Mouse (Mus musculus): ENCODE data around the gene Pgbd1. TPM values are rescaled to one million over a fixed set of nuclear protein-coding genes. Genes with fewer than 3 reads are reported as not detected.
"Not testable (repeated sequence)": the region's sequence is repeated elsewhere in the genome, so short reads cannot be mapped to it uniquely, and the experiment has no call there.

Gene Pgbd1
- polyA plus RNA-seq, 1 experiment from 2014 or later, result 2.3 TPM

DNA sequence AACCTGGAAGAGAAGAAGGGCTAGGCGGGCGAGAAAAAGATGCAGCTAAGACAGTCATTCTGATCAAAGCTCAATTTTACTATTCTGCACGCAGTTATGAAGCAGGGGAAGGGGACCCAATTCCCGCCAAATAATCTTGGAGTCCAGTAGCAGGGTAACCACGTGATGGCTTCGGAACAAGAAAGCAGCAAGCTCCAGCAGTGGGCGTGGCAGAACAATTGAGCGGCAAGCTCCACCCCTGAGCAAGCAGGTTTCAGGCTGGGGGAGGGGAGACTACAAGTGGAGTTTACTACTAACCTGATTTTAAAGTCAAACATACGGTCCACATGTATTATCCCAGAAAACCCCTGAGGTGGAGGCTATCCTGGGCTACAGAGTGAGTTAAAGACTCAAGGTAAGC lies 21.7 kb upstream of the Pgbd1 start:
- H3K4me2 ChIP-seq; H3K36me3 ChIP-seq (ENCODE audit: control insufficient read depth, insufficient read depth, low read length); H3K27me3 ChIP-seq (ENCODE audit: control insufficient read depth, insufficient read depth, low read length); H3K27ac ChIP-seq (ENCODE audit: low read depth, low read length); ATAC-seq (replicated peaks; ENCODE audit: insufficient number of reproducible peaks, low FRiP score, low TSS enrichment); H3K9me3 ChIP-seq (replicated peaks; ENCODE audit: control insufficient read depth, low read length); H3K4me3 ChIP-seq (ENCODE audit: low read depth, low read length); H3K4me1 ChIP-seq (ENCODE audit: control insufficient read depth, insufficient read depth, low read length); H3K9ac ChIP-seq (ENCODE audit: low read depth, low read length): not testable (repeated sequence)
- WGBS (ENCODE audit: insufficient replicate concordance), result 55% methylated on average over 9 of the region's 9 CpGs

DNA sequence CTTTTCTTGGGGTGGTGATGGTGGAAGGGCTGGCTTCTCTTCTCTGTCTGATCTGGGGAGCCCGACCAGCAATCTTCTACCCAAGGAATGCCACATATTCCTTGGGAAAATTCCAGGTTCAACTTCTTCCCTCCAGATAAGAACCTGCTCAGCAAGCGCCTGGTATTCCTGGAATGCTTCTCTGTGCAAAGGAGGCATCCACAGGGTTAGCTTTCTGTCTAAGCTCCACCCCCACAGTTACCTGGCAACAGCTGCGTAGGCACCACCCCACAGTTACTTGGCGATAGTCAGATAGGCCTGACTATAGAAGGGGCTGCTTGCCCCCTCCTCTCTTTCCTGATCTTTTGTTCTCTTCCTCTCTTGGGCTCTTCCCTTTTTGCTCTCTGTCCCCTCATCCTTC lies 15.5 kb upstream of the Pgbd1 start:
- Histone ChIP-seq H3K9ac (ENCODE audit: low read depth, low read length) (no peak overlapping the region), H3K36me3 (ENCODE audit: control insufficient read depth, insufficient read depth, low read length) (no peaks in the 10 kb centered on the region), H3K27ac (ENCODE audit: low read depth, low read length) (peak overlapping the region; percentile 46; the same call in 1 of the 2 replicates), H3K27me3 (ENCODE audit: control insufficient read depth, insufficient read depth, low read length) (no peaks in the 10 kb centered on the region), H3K9me3 (replicated peaks; ENCODE audit: control insufficient read depth, low read length) (no peaks in the 10 kb centered on the region), H3K4me3 (ENCODE audit: low read depth, low read length) (no peak overlapping the region), H3K4me1 (ENCODE audit: control insufficient read depth, insufficient read depth, low read length) (peaks cover 12% of the 10 kb centered on the region), H3K4me2 (0 out of 2 replicates have a peak overlapping the region, but pooled peaks have one; percentile 16)
- 3% methylated on average over 4 of the region's 4 CpGs for WGBS (ENCODE audit: insufficient replicate concordance)
- ATAC-seq (replicated peaks; ENCODE audit: insufficient number of reproducible peaks, low FRiP score, low TSS enrichment), result peak; percentile 73; the same call in 1 of the 2 replicates

DNA sequence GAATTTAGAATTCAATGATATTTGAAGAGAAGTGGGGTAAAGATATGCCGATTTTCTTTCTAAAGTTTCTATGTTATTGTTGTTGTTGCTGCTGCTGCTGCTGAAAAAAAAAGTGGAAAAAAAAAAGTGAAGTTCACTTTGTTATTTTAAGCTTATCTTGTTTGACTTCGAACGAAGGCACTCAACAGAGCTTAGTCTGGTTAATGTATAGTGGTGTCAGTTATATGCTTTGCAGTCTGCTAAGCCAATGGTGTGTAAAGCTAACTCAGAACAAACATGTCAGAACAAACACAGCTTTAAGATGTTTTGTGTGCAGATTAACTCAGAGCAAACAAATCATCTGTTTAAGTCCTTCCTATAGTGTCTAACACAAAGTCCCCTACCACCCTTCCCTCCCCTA lies 13.3 kb upstream of the Pgbd1 start:
- ATAC-seq (replicated peaks; ENCODE audit: insufficient number of reproducible peaks, low FRiP score, low TSS enrichment), result no peak
- Histone ChIP-seq H3K27me3 (ENCODE audit: control insufficient read depth, insufficient read depth, low read length) (no peaks in the 10 kb centered on the region), H3K27ac (ENCODE audit: low read depth, low read length) (peak overlapping the region; percentile 78; the same call in 1 of the 2 replicates), H3K9me3 (replicated peaks; ENCODE audit: control insufficient read depth, low read length) (no peaks in the 10 kb centered on the region), H3K4me3 (ENCODE audit: low read depth, low read length) (peak overlapping the region; percentile 86; the same call in 1 of the 2 replicates), H3K4me2 (peak overlapping the region; percentile 74), H3K9ac (ENCODE audit: low read depth, low read length) (no peak overlapping the region), H3K36me3 (ENCODE audit: control insufficient read depth, insufficient read depth, low read length) (0 out of 2 replicates have a peak, but pooled peaks cover under 1% of the 10 kb centered on the region), H3K4me1 (ENCODE audit: control insufficient read depth, insufficient read depth, low read length) (peaks cover 12% of the 10 kb centered on the region)
- 47% methylated on average over 3 of the region's 3 CpGs for WGBS (ENCODE audit: insufficient replicate concordance)

DNA sequence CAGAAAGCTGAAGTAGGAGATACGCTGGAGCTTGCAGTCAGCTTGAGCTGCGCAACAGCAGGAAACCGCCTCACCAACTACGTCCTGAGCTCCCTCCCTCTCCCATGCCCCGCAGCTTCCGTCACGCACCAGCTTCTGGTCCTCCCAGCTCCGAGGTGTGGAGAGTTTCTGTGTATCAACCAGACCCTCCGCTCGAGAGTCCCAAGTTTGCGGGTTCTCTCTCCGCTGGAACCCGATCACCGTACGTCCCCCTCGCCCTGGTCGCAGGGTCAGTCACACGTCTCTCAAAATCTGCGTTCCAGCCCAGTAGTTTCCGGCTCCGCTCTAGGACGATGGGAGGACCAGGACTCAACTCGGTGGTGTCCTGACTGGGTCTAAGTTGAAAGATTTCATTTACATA lies 12.6 kb upstream of the Pgbd1 start, which contains the start of gene Zscan26:
Zscan26 (minus strand) TSS at position 282 of the 400 bp plus-strand sequence.
- Histone ChIP-seq H3K27me3 (ENCODE audit: control insufficient read depth, insufficient read depth, low read length) (no peaks in the 10 kb centered on the region), H3K4me3 (ENCODE audit: low read depth, low read length) (peak within 1 kb of the TSS; percentile 86), H3K4me1 (ENCODE audit: control insufficient read depth, insufficient read depth, low read length) (peaks cover 12% of the 10 kb centered on the region), H3K36me3 (ENCODE audit: control insufficient read depth, insufficient read depth, low read length) (0 out of 2 replicates have a peak, but pooled peaks cover 3% of the 10 kb centered on the region), H3K9ac (ENCODE audit: low read depth, low read length) (peak within 1 kb of the TSS; percentile 88), H3K9me3 (replicated peaks; ENCODE audit: control insufficient read depth, low read length) (no peaks in the 10 kb centered on the region), H3K27ac (ENCODE audit: low read depth, low read length) (peak within 1 kb of the TSS; percentile 78), H3K4me2 (peak within 1 kb of the TSS; percentile 74)
- under 1% methylated on average over 23 of the region's 23 CpGs for WGBS (ENCODE audit: insufficient replicate concordance)
- peak; percentile 75 for ATAC-seq (replicated peaks; ENCODE audit: insufficient number of reproducible peaks, low FRiP score, low TSS enrichment)

DNA sequence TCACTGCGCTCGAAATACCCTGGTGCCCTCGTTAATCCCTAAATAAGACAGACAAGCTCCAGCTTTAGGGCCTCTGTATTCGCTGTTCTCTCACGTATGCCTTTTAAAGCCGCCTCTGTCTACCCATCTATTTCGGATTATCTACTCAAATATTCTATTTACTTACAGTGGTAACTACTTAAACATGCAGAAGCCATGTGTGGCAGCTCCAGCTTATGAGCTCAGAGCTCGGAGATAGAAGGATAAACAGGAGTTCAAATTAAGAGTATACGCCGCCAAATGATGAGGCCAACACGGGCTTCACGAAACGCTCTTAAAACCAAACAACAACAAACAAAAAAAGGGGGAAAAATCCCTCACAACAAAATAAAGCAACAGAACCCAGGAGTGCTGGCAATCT lies 12.2 kb upstream of the Pgbd1 start:
- H3K9me3 ChIP-seq (replicated peaks; ENCODE audit: control insufficient read depth, low read length), result no peaks in the 10 kb centered on the region
- H3K4me3 ChIP-seq (ENCODE audit: low read depth, low read length), result peak overlapping the region; percentile 86
- ATAC-seq (replicated peaks; ENCODE audit: insufficient number of reproducible peaks, low FRiP score, low TSS enrichment), result no peak
- H3K4me2 ChIP-seq, result peak overlapping the region; percentile 74
- peaks cover 12% of the 10 kb centered on the region for H3K4me1 ChIP-seq (ENCODE audit: control insufficient read depth, insufficient read depth, low read length)
- H3K9ac ChIP-seq (ENCODE audit: low read depth, low read length), result peak overlapping the region; percentile 88
- H3K27ac ChIP-seq (ENCODE audit: low read depth, low read length), result peak overlapping the region; percentile 78
- peaks cover 5% of the 10 kb centered on the region; the same call in 1 of the 2 replicates for H3K36me3 ChIP-seq (ENCODE audit: control insufficient read depth, insufficient read depth, low read length)
- H3K27me3 ChIP-seq (ENCODE audit: control insufficient read depth, insufficient read depth, low read length), result no peaks in the 10 kb centered on the region
- WGBS (ENCODE audit: insufficient replicate concordance), result 3% methylated on average over 13 of the region's 13 CpGs

DNA sequence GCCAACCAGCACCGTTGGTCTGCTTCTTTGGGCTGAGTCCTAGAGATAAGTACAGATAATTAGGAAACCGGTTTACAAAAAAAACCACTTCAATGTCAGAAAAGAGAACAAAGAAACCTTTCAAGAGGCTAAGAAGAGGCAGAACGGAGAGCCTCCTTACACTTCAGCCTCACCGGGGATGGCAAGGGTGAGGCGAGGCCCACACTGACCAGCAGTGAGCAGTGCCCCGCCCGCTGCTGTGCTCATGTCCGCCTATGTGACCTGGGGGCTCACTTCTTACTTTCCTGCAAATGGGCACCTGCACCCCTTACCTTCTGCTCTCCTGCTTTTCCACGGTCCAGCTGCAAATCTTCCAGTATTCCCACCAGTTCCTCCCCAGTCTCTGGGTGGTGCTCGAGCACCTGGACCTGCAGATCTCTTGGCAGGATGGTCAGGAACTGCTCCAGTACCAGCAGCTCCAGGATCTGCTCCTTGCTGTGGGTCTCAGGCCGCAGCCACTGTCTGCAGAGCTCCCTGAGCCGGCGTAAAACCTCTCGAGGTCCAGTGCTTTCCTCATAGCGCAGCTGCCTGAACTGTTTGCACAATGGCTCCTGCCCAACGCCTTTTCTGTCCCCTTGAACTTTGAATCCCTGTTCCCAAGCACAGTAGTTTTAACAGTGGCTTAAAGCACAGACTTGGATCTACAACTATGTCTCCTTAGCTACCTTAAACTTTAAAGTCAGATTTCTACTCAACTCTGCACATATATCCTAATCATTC lies 7.2 kb upstream of the Pgbd1 start:
- H3K36me3 ChIP-seq (ENCODE audit: control insufficient read depth, insufficient read depth, low read length), result peaks cover 29% of the 10 kb centered on the region
- H3K4me3 ChIP-seq (ENCODE audit: low read depth, low read length), result no peak overlapping the region
- peaks cover 6% of the 10 kb centered on the region; the same call in 1 of the 2 replicates for H3K4me1 ChIP-seq (ENCODE audit: control insufficient read depth, insufficient read depth, low read length)
- ATAC-seq (replicated peaks; ENCODE audit: insufficient number of reproducible peaks, low FRiP score, low TSS enrichment), result no peak
- no peak overlapping the region for H3K9ac ChIP-seq (ENCODE audit: low read depth, low read length)
- H3K9me3 ChIP-seq (replicated peaks; ENCODE audit: control insufficient read depth, low read length), result no peaks in the 10 kb centered on the region
- H3K27me3 ChIP-seq (ENCODE audit: control insufficient read depth, insufficient read depth, low read length), result no peaks in the 10 kb centered on the region
- WGBS (ENCODE audit: insufficient replicate concordance), result 78% methylated on average over 16 of the region's 16 CpGs
- H3K27ac ChIP-seq (ENCODE audit: low read depth, low read length), result no peak overlapping the region
- H3K4me2 ChIP-seq, result no peak overlapping the region

DNA sequence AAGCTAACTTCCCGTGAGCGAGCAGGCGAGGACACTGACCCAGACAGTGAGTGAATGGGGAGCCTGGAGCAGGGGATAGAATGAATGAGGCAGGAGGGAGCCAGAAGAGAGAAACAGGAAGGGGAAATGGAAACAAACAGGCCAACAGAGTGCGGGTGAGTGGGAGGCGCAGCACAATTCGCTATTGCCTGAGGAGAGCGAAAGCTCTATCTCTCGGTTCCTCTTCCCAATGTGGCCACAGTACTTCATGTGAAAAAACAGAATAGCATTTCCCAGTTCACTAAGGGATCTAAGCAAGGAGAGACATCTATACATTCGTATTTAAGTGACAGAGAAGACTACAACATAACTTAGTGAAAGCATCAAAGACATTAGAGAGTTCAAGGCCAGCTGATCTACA lies 5.9 kb upstream of the Pgbd1 start:
- ATAC-seq (replicated peaks; ENCODE audit: insufficient number of reproducible peaks, low FRiP score, low TSS enrichment), result no peak
- Histone ChIP-seq H3K9ac (ENCODE audit: low read depth, low read length) (no peak overlapping the region; the same call in 1 of the 2 replicates), H3K9me3 (replicated peaks; ENCODE audit: control insufficient read depth, low read length) (no peaks in the 10 kb centered on the region), H3K4me2 (no peak overlapping the region), H3K27me3 (ENCODE audit: control insufficient read depth, insufficient read depth, low read length) (no peaks in the 10 kb centered on the region), H3K4me3 (ENCODE audit: low read depth, low read length) (no peak overlapping the region), H3K36me3 (ENCODE audit: control insufficient read depth, insufficient read depth, low read length) (peaks cover 29% of the 10 kb centered on the region), H3K4me1 (ENCODE audit: control insufficient read depth, insufficient read depth, low read length) (no peaks in the 10 kb centered on the region), H3K27ac (ENCODE audit: low read depth, low read length) (no peak overlapping the region)
- 86% methylated on average over 9 of the region's 9 CpGs for WGBS (ENCODE audit: insufficient replicate concordance)

DNA sequence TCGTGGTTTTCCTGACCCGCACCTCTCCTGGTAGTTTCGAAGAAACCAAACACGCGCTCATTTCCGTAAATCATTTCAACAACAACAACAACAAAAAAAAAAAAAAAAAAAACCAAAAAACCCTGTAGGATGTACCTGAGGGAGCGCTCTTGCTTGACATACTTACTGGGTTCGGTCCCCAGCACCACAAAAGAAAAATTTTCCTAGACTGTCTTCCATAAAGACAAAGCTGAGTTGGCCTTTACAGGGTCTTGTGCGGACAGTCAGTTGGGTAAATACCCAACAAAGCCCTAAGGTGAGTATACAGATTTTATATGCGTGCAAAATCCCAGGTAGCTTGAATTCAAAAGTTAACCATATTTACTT lies 332 bp upstream of the Pgbd1 start:
- peak overlapping the region; percentile 79 for H3K9ac ChIP-seq (ENCODE audit: low read depth, low read length)
- ATAC-seq (replicated peaks; ENCODE audit: insufficient number of reproducible peaks, low FRiP score, low TSS enrichment), result peak; percentile 20; the same call in 1 of the 2 replicates
- 17% methylated on average over 10 of the region's 10 CpGs for WGBS (ENCODE audit: insufficient replicate concordance)
- no peaks in the 10 kb centered on the region for H3K27me3 ChIP-seq (ENCODE audit: control insufficient read depth, insufficient read depth, low read length)
- peak overlapping the region; percentile 77; the same call in 1 of the 2 replicates for H3K27ac ChIP-seq (ENCODE audit: low read depth, low read length)
- H3K4me2 ChIP-seq, result peak overlapping the region; percentile 89
- H3K9me3 ChIP-seq (replicated peaks; ENCODE audit: control insufficient read depth, low read length), result no peaks in the 10 kb centered on the region
- peak overlapping the region; percentile 66 for H3K4me3 ChIP-seq (ENCODE audit: low read depth, low read length)
- peaks cover 5% of the 10 kb centered on the region for H3K4me1 ChIP-seq (ENCODE audit: control insufficient read depth, insufficient read depth, low read length)
- peaks cover 16% of the 10 kb centered on the region for H3K36me3 ChIP-seq (ENCODE audit: control insufficient read depth, insufficient read depth, low read length)

Data from heart, embryonic 11.5 days (tissue).